Mouse (Mus musculus): ENCODE measurements around the gene Fam161b.

Fam161b gene

DNA sequence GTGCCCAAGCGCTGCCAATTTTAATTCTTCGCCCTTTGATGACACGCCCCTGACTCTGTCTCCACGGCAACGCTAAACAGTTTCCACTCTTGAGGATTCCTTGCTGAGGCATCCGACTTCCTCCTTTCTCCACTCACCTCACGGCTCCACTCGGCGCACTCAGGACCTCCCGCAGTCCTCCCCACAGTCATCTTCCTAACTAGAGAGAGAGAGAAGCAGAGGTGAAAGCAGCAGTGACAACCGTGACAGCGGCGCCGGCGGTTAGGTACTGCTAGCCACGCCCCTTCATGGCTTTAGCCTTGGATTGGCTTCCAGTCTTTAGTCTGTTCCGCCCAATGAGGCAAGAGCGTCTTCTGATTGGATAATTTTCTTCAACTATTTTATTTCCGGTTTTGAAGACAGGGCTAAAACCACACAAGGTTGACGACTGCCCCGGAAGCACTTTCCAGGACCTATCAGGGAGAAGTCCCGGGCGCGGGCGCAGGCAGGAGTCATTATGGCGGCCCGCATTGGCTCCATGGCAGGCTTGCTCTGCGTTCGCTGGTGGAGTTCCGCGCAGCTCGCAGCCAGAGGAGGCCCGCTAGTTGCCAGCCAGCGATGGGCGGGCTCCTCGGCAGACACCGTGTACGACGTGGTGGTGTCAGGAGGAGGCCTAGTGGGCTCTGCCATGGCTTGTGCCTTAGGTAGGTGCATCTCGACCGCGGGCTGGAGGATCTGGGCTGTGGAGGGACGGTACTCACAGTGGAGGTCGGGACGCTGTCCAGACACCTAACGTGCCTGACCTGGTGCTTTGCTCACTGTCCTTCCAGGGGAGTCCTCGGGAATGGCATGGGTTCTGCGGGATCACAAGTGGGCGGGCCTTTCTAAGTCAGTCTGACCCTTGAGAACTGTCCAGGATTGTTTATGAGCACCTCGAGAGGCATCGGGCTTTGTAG, at the start of gene Fam161b, which contains the start of gene Coq6:
Gene Fam161b (minus strand): TSS at position 279 of the 935 bp plus-strand sequence.
Gene Coq6 (plus strand): TSS at position 103 of the 935 bp plus-strand sequence.
- DNase-seq, result peak; percentile 88 to 94

DNA sequence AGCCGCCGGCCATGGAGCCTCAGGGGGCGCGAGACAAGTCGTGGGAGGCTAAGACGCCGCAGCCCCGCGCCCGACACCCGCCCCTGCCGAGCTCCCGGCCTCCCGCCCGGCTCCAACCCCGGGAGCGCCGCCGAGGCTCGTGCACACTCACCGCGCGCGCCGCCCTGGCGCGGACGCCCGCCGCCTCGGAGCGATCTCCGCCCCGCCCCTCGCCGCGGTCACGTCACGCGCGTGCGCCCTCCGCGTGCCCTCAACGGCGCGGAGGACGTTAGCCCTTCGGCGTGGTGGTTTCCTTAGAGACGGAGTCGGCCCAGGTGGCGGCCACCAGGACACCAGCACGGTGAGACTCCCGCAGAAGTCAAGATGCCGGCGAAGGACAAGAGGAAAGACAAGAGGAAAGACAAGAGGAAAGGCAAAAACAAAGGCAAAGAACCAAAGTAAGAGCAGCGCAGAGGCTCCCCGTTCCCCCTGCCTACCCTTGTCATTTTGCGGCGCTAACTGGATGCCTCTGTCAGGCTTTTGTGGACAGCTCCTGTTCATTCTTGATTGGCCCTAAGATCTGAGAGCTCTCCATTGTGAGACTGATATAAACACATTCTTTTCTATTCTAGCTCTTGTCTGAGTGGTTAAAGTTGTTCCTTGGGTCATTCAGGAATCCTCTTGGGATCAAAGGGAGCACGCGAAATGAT, 47.3 kb upstream of the Fam161b start, which contains the start of the genes Entpd5 and Bbof1:
Gene Entpd5 (minus strand): TSS at position 211 of the 689 bp plus-strand sequence.
Gene Bbof1 (plus strand): TSS at position 253 of the 689 bp plus-strand sequence.
- DNase-seq, result peak; percentile 80

DNA sequence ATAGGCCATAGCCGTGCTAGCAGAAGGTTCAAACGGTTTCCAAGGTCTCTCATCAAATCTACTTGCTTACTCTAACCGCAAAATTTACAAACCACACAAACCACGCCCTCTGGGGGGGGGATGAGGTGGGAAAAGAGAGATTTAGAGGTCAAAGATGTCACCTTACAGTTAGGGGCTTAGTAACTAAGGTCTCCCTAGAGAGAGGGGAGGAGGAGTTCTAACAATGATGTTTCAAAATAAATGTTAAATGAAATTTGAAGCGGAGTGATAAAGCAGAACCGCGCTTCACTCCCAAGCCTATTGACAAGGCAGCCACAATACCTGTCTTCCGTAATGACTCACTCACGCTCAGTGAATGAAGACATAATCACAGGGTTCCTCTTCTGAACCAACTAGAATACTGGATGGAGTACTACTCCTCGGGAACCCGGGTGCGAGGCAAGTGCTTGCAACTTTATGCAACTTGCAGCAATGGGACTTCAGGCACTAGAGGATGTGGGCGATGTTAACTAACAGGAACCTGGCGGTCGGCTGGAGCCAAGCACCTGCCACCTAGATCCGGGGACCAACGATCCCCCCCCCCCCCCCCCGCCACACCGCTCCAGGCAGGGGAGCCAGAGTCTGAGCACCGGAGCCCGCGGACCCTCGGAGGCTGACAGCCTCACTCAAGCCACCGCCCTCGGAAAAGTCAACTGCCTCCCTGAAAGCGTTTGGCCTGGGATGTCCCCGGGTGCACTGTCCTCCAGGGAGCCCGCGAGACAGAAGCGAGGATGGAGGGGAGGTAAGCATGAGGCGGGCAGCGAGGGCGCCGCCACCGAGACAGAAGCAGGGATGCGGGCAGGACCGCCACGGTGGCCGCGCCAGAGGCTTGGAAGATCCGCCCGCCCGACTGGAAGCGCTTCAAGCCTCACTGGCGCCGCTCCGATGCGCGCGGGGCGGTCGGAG, 46.5 kb upstream of the Fam161b start:
- peak; percentile 56 to 79 for DNase-seq

DNA sequence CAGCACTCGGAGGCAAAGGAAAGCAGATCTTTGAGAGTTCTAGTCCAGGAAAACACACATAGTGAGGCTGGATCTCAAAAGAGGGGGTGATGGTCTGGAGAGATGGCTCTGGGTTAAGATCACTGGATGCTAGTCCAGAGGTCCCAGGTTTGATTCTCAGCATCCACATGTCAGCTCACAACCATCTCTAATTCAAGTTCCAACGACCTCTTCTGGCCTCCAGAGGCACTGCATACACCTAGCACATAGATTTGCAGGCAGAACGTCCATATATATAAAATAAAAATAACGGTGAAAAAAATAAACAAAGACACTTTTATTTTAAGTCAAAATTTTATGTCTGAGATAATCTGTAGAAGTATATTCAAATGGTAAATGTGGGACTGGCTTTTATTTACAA, 45.6 kb upstream of the Fam161b start:
- no peak for DNase-seq

DNA sequence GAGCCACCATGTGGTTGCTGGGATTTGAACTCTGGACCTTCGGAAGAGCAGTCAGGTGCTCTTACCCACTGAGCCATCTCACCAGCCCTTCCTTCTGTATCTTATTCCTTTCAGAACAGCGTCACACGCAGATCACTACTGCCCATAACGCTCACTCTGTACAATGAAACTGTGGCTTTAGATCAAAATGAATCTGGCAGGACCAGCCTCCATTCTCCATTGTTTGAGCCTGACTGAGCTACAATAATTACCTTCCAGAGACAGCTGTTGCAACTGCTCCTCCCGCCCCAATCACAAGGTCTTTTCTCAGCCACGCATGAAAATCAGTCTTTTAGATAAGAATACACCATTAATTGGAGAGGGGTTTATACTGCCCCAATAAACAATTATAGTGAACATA, 42.9 kb upstream of the Fam161b start:
- DNase-seq, result no peak

DNA sequence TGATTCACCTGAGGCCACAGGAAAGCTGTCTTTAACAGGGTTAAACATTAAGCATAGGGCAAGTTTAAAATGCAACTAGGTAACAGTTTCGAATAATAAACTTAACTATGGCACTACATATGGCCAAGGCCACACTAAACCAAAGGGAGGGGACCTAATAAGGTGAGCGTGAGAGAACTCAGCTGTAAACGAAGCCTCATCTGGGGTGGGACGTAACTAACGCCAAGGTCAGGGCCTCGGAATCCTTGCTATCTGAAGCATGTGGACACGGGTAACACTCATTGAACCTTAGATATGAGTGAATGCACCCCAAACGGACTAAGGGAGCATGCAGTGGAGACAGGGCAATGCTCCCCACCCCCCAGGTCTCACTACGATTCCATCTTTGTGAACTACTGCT, 41.3 kb upstream of the Fam161b start:
- no peak for DNase-seq

DNA sequence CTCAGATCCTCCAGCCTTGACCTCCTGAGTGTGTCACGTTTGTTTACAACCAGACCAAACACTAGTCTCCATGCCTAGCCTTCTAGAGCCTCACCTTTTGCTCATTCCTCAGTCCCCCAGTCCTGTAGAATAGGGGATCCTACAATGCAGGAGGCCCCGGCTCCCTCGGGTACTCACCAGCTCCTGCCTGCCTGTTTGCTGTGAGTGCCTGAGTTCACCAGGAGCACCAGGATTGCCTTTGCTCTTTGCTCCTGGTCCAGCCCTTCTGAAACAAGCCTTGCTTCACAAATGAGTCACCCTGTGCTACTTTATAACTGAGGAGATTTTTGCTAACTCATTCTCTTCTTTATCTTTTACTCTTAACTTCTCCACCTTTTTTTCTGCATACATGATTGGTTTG, 39.0 kb upstream of the Fam161b start:
- no peak for DNase-seq

DNA sequence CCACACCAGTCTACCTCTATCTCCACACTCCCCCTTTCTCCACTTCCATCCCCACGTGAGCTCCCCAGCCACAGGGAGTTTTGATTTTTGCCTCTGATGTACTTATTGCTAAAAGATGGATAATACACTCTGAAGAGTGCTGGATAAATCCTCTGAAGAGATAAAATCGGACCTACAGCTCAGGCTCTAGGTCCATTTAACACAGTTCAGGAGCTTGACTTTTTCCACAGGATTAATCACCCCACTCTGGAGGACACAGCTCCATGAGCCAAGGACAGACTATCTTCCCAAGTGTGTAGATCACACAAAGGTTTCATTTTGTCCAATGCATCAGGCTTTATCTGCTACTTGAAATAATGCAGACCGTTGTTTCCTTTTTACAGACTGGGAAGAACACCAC, 38.4 kb upstream of the Fam161b start:
- no peak for DNase-seq

DNA sequence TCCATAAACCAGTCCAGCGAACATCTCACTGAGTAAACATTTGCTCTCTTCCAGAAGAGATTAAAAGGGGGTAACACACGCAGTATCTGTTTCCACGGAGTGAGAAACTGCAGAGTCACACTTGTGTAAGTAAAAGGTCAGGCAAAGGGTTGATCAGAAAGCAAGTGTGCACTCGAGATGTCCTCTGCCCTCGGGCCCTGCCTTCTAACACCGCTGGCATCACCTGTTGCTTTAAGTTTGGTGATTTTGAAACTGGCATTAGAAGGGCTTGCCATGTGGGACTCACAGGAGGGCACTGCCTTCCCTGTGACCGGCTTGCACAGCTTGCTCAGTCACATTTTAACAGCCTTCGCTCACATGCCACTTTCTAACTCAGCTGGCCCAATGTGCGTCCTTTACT, 38.0 kb upstream of the Fam161b start:
- no peak for DNase-seq

DNA sequence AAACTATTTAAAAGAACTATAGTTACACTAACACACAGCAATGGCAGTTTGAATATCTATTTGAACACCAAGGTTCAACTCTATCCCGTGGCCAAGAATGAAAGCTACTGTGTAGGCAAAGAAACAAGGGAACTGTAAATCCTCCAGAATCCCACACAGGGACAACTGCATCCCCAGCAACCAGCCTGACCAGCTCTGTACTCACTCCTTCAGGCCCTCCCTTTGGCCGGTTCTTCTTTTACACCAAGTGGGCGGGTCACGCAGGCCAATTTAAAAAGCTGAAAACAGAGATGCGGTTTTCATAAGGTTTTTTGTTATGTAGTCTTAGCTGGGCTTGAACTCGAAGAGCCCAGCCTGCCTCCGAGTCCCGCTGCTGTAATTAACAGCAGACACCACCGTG, 37.5 kb upstream of the Fam161b start:
- no peak for DNase-seq

DNA sequence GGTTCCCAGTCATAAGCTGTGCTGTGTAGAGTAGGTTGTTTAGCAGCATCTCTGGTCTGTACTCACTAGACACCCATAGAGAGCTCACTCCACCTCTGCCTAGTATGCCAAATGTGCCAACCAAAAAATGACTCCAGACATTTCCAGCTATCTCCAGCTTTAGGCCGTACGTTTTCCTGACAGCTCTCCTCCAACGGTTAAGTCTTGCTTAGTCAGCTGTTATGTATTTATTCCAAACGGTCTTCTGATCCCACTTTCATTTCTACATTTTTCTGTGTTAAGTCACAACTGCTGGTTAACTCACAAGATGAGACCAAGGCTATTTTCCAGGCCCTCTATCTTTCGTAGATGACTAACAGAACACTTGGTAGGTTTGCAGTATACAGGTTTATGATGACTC, 37.0 kb upstream of the Fam161b start:
- no peak for DNase-seq

DNA sequence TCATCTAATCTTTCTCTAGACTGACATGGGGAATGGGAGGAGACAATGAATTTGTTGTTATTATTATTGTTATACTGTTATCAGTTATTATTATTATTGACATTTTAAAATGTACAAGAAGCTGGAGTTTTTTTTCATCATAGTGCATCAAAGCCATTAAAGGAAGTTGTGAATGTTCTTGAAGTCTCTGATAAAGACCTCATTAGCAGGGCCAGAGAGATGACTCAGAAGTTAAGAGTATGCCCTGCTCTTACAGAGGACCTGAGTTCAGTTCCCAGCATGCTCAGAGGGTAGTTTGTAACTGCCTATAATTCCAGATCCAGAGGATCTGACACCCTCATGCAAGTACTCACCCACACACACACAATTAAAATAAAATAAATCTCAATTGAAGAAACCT, 36.1 kb upstream of the Fam161b start:
- no peak for DNase-seq

DNA sequence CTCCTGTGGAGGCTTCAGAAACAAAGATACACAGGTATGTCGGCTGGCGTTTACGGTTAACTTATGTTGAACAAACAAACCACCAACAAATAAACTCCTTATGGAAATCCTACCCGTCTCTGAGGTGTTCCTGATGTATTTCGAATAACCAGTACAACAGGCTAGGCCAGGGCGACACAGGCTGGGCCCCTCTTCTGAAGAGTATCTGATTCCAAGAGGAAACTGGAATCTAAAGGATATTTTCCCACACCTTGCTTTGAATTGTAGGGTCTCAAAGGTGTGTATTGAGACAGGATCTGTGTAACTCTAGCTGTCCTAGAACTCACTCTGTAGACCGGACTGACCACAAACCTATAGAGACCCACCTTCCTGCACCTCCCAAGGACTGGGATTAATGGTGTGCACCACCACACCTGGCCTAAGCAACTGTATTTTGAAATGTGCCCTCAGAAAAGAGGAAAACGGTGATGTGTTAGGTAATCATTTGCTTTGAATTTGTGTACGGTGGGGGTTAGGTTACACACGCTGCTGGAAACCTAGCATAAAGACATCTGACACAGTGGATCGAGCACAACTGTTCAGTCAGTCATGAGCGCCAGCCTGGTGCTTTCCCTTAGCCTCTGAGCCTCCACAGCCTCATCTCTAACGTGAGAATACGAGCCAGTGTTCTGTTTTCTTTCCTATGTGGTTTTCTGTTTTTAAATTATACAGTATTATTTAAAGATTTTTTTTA, 35.5 kb upstream of the Fam161b start:
- no peak for DNase-seq

DNA sequence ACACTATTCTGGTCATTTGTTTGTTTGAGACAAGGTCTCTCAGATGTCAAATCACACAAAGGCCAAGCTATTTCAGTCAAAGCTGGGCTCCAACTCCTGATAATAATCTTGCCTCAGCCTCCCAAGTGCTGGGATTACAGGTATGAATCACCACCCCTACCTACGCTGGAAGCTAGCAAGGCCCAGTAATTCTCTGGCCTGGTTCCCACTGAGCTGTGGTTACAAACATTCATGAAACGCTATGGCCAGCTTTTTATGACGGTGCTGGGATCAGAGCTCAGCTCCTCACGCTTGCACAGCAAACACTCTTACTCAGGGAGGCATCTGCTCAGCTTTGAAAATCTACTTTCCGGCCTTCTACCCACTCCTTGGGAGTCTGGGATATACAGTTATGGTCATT, 32.2 kb upstream of the Fam161b start:
- DNase-seq, result no peak

DNA sequence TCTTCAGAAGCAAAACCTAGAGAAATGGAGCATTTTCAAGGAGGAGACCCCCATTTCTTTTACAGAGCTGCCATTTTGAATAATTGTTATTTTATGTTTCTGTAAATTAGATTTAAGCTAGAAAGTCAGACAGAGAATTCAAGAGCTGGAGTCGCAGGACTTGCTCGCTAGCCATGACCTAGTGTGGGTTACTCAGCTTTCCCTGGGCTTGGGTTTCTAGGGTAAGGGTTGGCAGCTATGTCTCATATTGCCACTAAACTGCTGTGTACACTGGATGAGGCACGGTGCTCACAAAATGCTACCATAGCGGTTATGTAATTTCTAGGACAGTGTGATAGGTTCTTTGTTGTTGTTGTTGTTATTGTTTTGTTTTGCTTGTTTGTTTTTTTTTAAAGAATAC, 31.0 kb upstream of the Fam161b start:
- no peak for DNase-seq

DNA sequence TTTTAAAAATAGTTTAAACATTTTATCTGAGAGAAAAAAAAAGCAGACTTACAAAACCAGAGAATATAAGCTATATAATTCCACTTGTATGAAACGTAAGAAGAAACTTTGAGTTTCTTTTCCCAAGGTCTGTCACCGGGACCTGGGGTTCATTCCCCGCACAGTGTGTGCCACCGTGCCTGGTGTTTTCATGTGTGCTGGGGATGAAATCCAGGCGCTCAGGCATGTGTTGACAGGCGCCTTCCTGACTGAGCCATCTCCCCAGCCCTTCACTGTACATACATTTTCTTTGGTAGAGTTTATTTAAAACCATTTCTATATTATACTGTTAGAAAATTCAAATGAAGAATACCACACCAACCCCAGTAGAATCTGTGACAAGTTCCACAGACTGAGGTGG, 28.7 kb upstream of the Fam161b start:
- no peak for DNase-seq

DNA sequence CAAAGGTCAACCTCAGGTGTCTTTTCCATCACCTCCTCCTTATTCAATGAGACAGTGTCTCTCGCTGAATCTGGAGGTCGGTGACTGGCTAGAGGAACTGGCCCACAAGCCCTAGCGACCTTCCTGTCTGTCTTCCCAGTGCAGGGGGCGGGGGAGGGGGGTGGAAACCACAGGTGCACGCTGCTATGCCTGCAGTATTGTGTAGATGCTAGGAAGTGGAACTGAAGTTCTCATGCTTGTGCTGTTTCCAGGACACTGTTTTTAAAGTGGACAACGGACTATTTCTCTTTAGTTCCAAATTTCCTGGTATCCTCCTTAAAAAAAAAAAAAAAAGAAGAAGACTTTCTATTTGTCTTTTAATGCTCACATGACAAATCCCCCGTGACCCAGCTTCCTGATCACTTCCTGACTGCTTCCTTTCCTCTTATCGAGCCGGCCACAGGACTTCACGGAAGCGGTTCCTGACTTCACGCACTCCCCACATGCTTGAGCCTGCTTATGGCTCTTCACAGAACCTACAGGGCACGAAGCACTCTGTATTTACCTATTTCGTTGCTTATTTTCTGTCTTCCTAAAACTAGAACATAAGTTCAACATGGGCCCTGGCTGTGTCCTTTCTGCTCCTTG, 27.3 kb upstream of the Fam161b start:
- DNase-seq, result no peak

DNA sequence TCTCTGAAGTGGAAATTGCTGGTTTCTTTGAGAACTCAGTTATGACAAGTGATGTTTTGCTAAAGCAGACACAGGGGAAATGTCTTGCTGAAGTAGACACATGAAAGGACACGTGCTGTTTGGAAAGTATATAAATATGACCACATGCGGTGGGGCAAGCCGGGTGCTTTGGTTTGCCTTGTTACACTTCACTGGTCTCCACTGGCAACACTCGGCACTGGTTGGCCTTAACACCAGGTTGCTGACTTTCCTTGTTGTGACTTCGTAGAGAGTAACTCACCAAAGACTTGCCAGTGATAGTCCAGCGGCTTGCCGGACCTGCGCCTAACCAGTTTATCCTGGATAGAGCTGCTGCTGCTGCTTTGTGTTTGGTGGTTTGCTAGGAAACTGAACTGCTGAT, 26.5 kb upstream of the Fam161b start:
- no peak for DNase-seq

DNA sequence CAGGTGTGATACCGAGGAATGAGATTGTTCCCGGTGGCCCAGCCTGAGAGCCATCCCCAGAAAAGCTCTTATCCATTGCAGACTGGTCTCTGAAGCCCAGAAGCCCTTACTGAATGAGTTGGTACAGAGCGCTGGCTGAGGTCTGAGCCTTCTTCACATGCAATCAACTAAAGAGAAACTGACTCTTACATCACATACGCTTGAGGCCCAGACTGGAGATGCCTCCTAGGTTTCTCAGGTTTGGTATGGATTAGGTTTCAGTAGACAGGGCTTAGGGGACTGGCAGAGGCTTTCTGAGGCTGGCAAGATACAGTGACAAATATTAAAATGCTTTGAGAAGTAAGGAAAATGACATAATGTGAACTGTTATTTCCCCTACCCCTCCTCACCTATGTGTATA, 23.8 kb upstream of the Fam161b start:
- no peak for DNase-seq

DNA sequence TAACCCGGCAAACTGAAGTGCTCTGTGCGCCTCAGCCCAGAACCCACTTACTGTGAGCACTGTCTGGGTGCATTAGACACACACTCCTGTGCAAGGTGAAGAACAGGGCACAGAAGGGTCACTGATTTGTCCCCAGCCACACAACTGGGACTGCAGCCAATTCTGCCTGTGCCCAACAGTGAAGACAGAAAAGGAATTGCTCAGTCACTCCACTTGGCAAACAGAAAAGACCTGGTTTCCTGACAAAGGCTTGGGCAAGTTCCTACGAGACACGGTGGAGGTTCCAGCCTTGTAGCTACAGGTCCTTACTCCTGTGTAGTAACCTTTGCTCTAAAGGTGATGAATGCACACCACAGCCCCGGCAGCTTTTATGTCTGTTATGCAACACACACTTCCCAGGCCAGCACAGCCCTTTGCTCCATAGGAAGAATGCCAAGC, 23.0 kb upstream of the Fam161b start:
- no peak for DNase-seq

DNA sequence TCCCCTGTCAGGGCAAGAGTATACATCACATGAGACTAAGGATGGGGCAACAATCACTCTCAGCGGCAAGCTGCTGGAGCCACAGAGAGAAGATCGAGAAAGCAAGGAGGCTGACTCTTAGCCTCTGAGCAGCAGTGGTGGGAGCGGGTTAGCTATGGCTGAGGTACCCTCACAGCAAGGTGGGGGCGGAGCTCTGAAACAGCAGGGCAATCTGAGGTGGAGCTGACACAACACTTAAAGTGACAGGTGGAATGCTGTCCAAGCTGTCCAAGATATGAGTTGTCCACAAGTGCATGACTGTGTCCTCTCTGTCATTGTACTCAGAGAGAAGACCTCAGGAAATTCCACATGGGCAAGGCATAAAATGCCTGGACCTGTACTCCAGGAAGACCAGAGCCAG, 20.7 kb upstream of the Fam161b start:
- no peak for DNase-seq

Data from thymus, adult 18-20 months (tissue).